Mouse (Mus musculus) forebrain, embryonic 13.5 days (tissue): ENCODE results near the gene D130043K22Rik. TPM values are rescaled to one million over a fixed set of nuclear protein-coding genes. Genes with fewer than 3 reads are reported as not detected.

Experiments
- ATAC-seq: fragments of 200-750 bp; cut with Nextera tagmentation; 2 replicates; pipeline ENCODE4 v1.8.0; 2017
- H3K27ac ChIP-seq: fragments of 300-500 bp; sonication (generic); 2 replicates; pipeline ENCODE4 v1.5.1; 2015; ENCODE audit warnings: inconsistent platforms, mild to moderate bottlenecking, moderate library complexity
- H3K27me3 ChIP-seq: fragments of 300-500 bp; sonication (generic); 2 replicates; pipeline ENCODE4 v1.6.1; 2015; ENCODE audit warnings: mild to moderate bottlenecking, inconsistent platforms
- H3K36me3 ChIP-seq: fragments of 300-500 bp; sonication (generic); 2 replicates; pipeline ENCODE4 v1.6.1; 2015; ENCODE audit warnings: mild to moderate bottlenecking, inconsistent platforms; ENCODE audit not compliant: poor library complexity, severe bottlenecking
- H3K4me1 ChIP-seq: fragments of 300-500 bp; sonication (generic); 2 replicates; pipeline ENCODE4 v1.6.1; 2015; ENCODE audit warnings: inconsistent platforms
- H3K4me2 ChIP-seq: fragments of 300-500 bp; sonication (generic); 2 replicates; pipeline ENCODE4 v1.6.1; 2015; ENCODE audit warnings: inconsistent platforms, mild to moderate bottlenecking, moderate library complexity
- H3K4me3 ChIP-seq: fragments of 300-500 bp; sonication (generic); 2 replicates; pipeline ENCODE4 v1.5.1; 2015; ENCODE audit warnings: mild to moderate bottlenecking, inconsistent platforms
- H3K9ac ChIP-seq: fragments of 300-500 bp; sonication (generic); 2 replicates; pipeline ENCODE4 v1.6.1; 2015; ENCODE audit warnings: mild to moderate bottlenecking, inconsistent platforms
- H3K9me3 ChIP-seq: fragments of 300-500 bp; sonication (generic); replicated peaks from 2 replicates; pipeline ENCODE4 v1.6.1; 2016; ENCODE audit warnings: inconsistent platforms
- WGBS: fragments of 180-500 bp; shearing (Covaris S2); methylation state at CpG from one replicate; pipeline ENCODE4 v1.1.7; 2015; 5-methylcytosine and 5-hydroxymethylcytosine counted together
- polyA plus RNA-seq: library from polyadenylated mRNA; unstranded; fragments of >200 nt; fragmentation: Nextera tagmentation; extraction: Ambion mirVana; gene quantifications from 2 replicates; pipeline ENCODE4 v1.2.1, GENCODE M21; 2015

Gene D130043K22Rik
- polyA plus RNA-seq, 1 experiment from 2014 or later: 0.96 TPM

- H3K9ac ChIP-seq: no peak overlapping the region
- peaks cover 49% of the 10 kb centered on the region for H3K36me3 ChIP-seq
- no peak for ATAC-seq
- no peaks in the 10 kb centered on the region for H3K27me3 ChIP-seq
- H3K4me2 ChIP-seq: no peak overlapping the region
- H3K4me1 ChIP-seq: no peaks in the 10 kb centered on the region
- no peak overlapping the region for H3K27ac ChIP-seq
- no peak overlapping the region for H3K4me3 ChIP-seq
- 95% methylated on average over 7 of the region's 7 CpGs for WGBS
- H3K9me3 ChIP-seq: no peaks in the 10 kb centered on the region
Observed at GRCm38 (mm10) chr13:24913576-24913975, 68.6 kb downstream of the D130043K22Rik start.

GRCm38 (mm10) chr13:24914915-24915314, 70.0 kb downstream of the D130043K22Rik start:
- H3K4me2 ChIP-seq: no peak overlapping the region
- no peak overlapping the region for H3K27ac ChIP-seq
- H3K4me1 ChIP-seq: no peaks in the 10 kb centered on the region
- no peak overlapping the region for H3K9ac ChIP-seq
- WGBS: 94% methylated on average over 4 of the region's 4 CpGs
- no peaks in the 10 kb centered on the region for H3K9me3 ChIP-seq
- H3K4me3 ChIP-seq: no peak overlapping the region
- no peak for ATAC-seq
- peaks cover 53% of the 10 kb centered on the region for H3K36me3 ChIP-seq
- no peaks in the 10 kb centered on the region for H3K27me3 ChIP-seq

GRCm38 (mm10) chr13:24915831-24916230, 70.9 kb downstream of the D130043K22Rik start:
- H3K36me3 ChIP-seq: peaks cover 47% of the 10 kb centered on the region
- H3K9ac ChIP-seq: no peak overlapping the region
- no peak for ATAC-seq

GRCm38 (mm10) chr13:24920333-24920977, 75.5 kb downstream of the D130043K22Rik start:
- Histone ChIP-seq H3K27me3 (no peaks in the 10 kb centered on the region), H3K9me3 (no peaks in the 10 kb centered on the region), H3K27ac (no peak overlapping the region), H3K4me2 (no peak overlapping the region), H3K4me3 (no peak overlapping the region), H3K9ac (no peak overlapping the region), H3K36me3 (peaks cover 40% of the 10 kb centered on the region), H3K4me1 (no peaks in the 10 kb centered on the region)
- WGBS: 35% methylated on average over 5 of the region's 5 CpGs
- peak; percentile 86 for ATAC-seq

More at GRCm38 (mm10) chr13:24915831-24916230, 70.9 kb downstream of the D130043K22Rik start:
- H3K27me3 ChIP-seq: no peaks in the 10 kb centered on the region
- no peak overlapping the region for H3K4me2 ChIP-seq
- H3K9me3 ChIP-seq: no peaks in the 10 kb centered on the region
- no peaks in the 10 kb centered on the region for H3K4me1 ChIP-seq
- H3K27ac ChIP-seq: no peak overlapping the region
- no peak overlapping the region for H3K4me3 ChIP-seq
- WGBS: 71% methylated on average over 13 of the region's 13 CpGs

GRCm38 (mm10) chr13:24921281-24921680, 76.3 kb downstream of the D130043K22Rik start:
- 89% methylated on average over 6 of the region's 6 CpGs for WGBS
- no peak for ATAC-seq
- H3K4me3 ChIP-seq: no peak overlapping the region
- no peaks in the 10 kb centered on the region for H3K4me1 ChIP-seq
- no peak overlapping the region for H3K9ac ChIP-seq
- no peaks in the 10 kb centered on the region for H3K27me3 ChIP-seq
- peaks cover 45% of the 10 kb centered on the region for H3K36me3 ChIP-seq
- H3K9me3 ChIP-seq: no peaks in the 10 kb centered on the region
- no peak overlapping the region for H3K27ac ChIP-seq
- no peak overlapping the region for H3K4me2 ChIP-seq

GRCm38 (mm10) chr13:24923991-24924390, 79.1 kb downstream of the D130043K22Rik start:
- no peaks in the 10 kb centered on the region for H3K9me3 ChIP-seq
- H3K27me3 ChIP-seq: no peaks in the 10 kb centered on the region
- H3K36me3 ChIP-seq: peaks cover 28% of the 10 kb centered on the region
- no peak overlapping the region for H3K4me2 ChIP-seq
- no peak for ATAC-seq
- H3K4me1 ChIP-seq: no peaks in the 10 kb centered on the region
- 92% methylated on average over 5 of the region's 5 CpGs for WGBS
- H3K27ac ChIP-seq: no peak overlapping the region
- H3K4me3 ChIP-seq: no peak overlapping the region
- no peak overlapping the region for H3K9ac ChIP-seq

GRCm38 (mm10) chr13:24930591-24930990, 85.7 kb downstream of the D130043K22Rik start:
- Histone ChIP-seq H3K4me2 (no peak overlapping the region), H3K4me3 (no peak overlapping the region), H3K36me3 (peaks cover 4% of the 10 kb centered on the region; the same call in 1 of the 2 replicates), H3K9me3 (no peaks in the 10 kb centered on the region), H3K4me1 (no peaks in the 10 kb centered on the region), H3K9ac (no peak overlapping the region), H3K27ac (no peak overlapping the region), H3K27me3 (no peaks in the 10 kb centered on the region)
- no peak for ATAC-seq

- Histone ChIP-seq H3K9me3 (no peaks in the 10 kb centered on the region), H3K4me2 (no peak overlapping the region), H3K9ac (no peak overlapping the region), H3K27ac (no peak overlapping the region), H3K27me3 (no peaks in the 10 kb centered on the region), H3K4me1 (peaks cover 15% of the 10 kb centered on the region), H3K36me3 (no peaks in the 10 kb centered on the region), H3K4me3 (no peak overlapping the region)
- ATAC-seq: no peak
- 97% methylated on average over 7 of the region's 7 CpGs for WGBS
Observed at GRCm38 (mm10) chr13:24933199-24933598, 88.3 kb downstream of the D130043K22Rik start.

- Histone ChIP-seq H3K9ac (peak overlapping the region; percentile 92), H3K4me3 (peak overlapping the region; percentile 89), H3K36me3 (no peaks in the 10 kb centered on the region), H3K27ac (no peak overlapping the region), H3K4me2 (peak overlapping the region; percentile 84), H3K4me1 (peaks cover 19% of the 10 kb centered on the region), H3K27me3 (no peaks in the 10 kb centered on the region), H3K9me3 (no peaks in the 10 kb centered on the region)
- ATAC-seq: no peak; the same call in 1 of the 2 replicates
- WGBS: 44% methylated on average over 5 of the region's 5 CpGs
Observed at GRCm38 (mm10) chr13:24936772-24937107, 91.8 kb downstream of the D130043K22Rik start.

- H3K9me3 ChIP-seq: no peaks in the 10 kb centered on the region
- peak within 1 kb of the TSS; percentile 84 for H3K4me2 ChIP-seq
- peak within 1 kb of the TSS; percentile 57; the same call in 1 of the 2 replicates for H3K27ac ChIP-seq
- peak within 1 kb of the TSS; percentile 89 for H3K4me3 ChIP-seq
- no peaks in the 10 kb centered on the region for H3K36me3 ChIP-seq
- H3K9ac ChIP-seq: peak within 1 kb of the TSS; percentile 92
- peak; percentile 89 for ATAC-seq
- H3K27me3 ChIP-seq: 0 out of 2 replicates have a peak, but pooled peaks cover 3% of the 10 kb centered on the region
- WGBS: under 1% methylated on average over 75 of the region's 75 CpGs
- H3K4me1 ChIP-seq: peaks cover 21% of the 10 kb centered on the region
Observed at GRCm38 (mm10) chr13:24937108-24937838, 92.3 kb downstream of the D130043K22Rik start, which contains the start of gene Aldh5a1. Gene Aldh5a1 (minus strand): TSS chr13:24937661.

GRCm38 (mm10) chr13:24937839-24938166, 92.9 kb downstream of the D130043K22Rik start:
- H3K36me3 ChIP-seq: no peaks in the 10 kb centered on the region
- H3K27ac ChIP-seq: no peak overlapping the region
- peak; percentile 46 for ATAC-seq
- no peaks in the 10 kb centered on the region for H3K9me3 ChIP-seq
- H3K9ac ChIP-seq: peak overlapping the region; percentile 92
- peak overlapping the region; percentile 84 for H3K4me2 ChIP-seq
- H3K4me1 ChIP-seq: peaks cover 26% of the 10 kb centered on the region
- H3K4me3 ChIP-seq: peak overlapping the region; percentile 89
- 16% methylated on average over 12 of the region's 12 CpGs for WGBS
- 0 out of 2 replicates have a peak, but pooled peaks cover 3% of the 10 kb centered on the region for H3K27me3 ChIP-seq

- Histone ChIP-seq H3K4me2 (no peak overlapping the region), H3K9ac (no peak overlapping the region), H3K27ac (no peak overlapping the region), H3K4me1 (peaks cover 27% of the 10 kb centered on the region), H3K36me3 (no peaks in the 10 kb centered on the region), H3K9me3 (no peaks in the 10 kb centered on the region), H3K4me3 (no peak overlapping the region), H3K27me3 (0 out of 2 replicates have a peak, but pooled peaks cover 3% of the 10 kb centered on the region)
- ATAC-seq: no peak
- WGBS: 34% methylated on average over 9 of the region's 9 CpGs
Observed at GRCm38 (mm10) chr13:24938683-24939082, 93.7 kb downstream of the D130043K22Rik start.
